Mouse (Mus musculus) neural tube, embryonic 14.5 days (tissue): ENCODE measurements at regions not wholly inside any gene's neighbourhood (a gene's known extent, or its start where the extent isn't known, plus 50 kb on each side); places are given as distances from the start of the nearest gene placed in this dataset.

Experiments used
- ATAC-seq: fragments of 200-750 bp; cut with Nextera tagmentation; 2 replicates; pipeline ENCODE4 v1.8.0; 2017; ENCODE audit warnings: low read depth, mild to moderate bottlenecking, moderate TSS enrichment, moderate library complexity
- H3K27ac ChIP-seq: fragments of 300-500 bp; sonication (generic); 2 replicates; pipeline ENCODE4 v1.5.1; 2014; ENCODE audit warnings: low read depth, mild to moderate bottlenecking, control low read depth, low read length, moderate library complexity, mixed read lengths
- H3K27me3 ChIP-seq: fragments of 300-500 bp; sonication (generic); 2 replicates; pipeline ENCODE4 v1.6.1; 2014; ENCODE audit warnings: low read length; ENCODE audit not compliant: control insufficient read depth, insufficient read depth
- H3K36me3 ChIP-seq: fragments of 300-500 bp; sonication (generic); 2 replicates; pipeline ENCODE4 v1.6.1; 2014; ENCODE audit warnings: low read length, mixed read lengths; ENCODE audit not compliant: control insufficient read depth, insufficient read depth
- H3K4me1 ChIP-seq: fragments of 300-500 bp; sonication (generic); 2 replicates; pipeline ENCODE4 v1.6.1; 2014; ENCODE audit warnings: low read length; ENCODE audit not compliant: control insufficient read depth, insufficient read depth
- H3K4me2 ChIP-seq: fragments of 300-500 bp; sonication (generic); 2 replicates; pipeline ENCODE4 v1.6.1; 2014; ENCODE audit warnings: mild to moderate bottlenecking, low read depth, low read length, control low read depth
- H3K4me3 ChIP-seq: fragments of 300-500 bp; sonication (generic); 2 replicates; pipeline ENCODE4 v1.5.1; 2014; ENCODE audit warnings: low read depth, low read length, control low read depth, mixed read lengths
- H3K9ac ChIP-seq: fragments of 300-500 bp; sonication (generic); replicated peaks from 2 replicates; pipeline ENCODE4 v1.6.1; 2014; ENCODE audit warnings: low read depth, mild to moderate bottlenecking, control low read depth, low read length, mixed read lengths
- H3K9me3 ChIP-seq: fragments of 300-500 bp; sonication (generic); 2 replicates; pipeline ENCODE4 v1.6.1; 2016; ENCODE audit warnings: low read length; ENCODE audit not compliant: control insufficient read depth
- WGBS: fragments of 180-500 bp; shearing (Covaris S2); extraction: QIAGEN DNeasy Blood & Tissue Kit; methylation state at CpG from one replicate; pipeline ENCODE4 v1.1.7; 2014; 5-methylcytosine and 5-hydroxymethylcytosine counted together

DNA sequence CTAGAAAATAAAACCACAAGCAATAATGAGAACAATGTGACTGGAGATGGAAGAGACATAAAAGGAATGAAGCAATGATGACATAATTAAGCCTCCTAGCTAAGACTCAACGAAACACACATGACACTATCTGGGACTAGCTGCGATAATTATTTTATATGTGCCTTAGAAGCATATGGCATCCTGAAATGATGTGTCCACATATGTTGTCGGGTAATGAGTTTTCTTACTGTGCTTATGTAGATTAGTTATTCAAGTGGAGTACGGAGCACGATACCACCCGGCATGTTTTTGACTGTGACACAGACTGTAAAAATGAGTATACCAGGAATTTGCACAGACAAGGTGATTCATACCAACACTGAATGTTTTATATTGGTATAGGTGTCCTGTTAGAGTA lies 781.7 kb upstream of the Cdh12 start:
- Histone ChIP-seq H3K9me3 (no peaks in the 10 kb centered on the region), H3K4me1 (no peaks in the 10 kb centered on the region), H3K4me3 (no peak overlapping the region), H3K36me3 (no peaks in the 10 kb centered on the region), H3K27ac (no peak overlapping the region), H3K9ac (no peak overlapping the region), H3K27me3 (no peaks in the 10 kb centered on the region), H3K4me2 (no peak overlapping the region)
- ATAC-seq: peak; percentile 84
- 54% methylated on average over 6 of the region's 6 CpGs for WGBS

DNA sequence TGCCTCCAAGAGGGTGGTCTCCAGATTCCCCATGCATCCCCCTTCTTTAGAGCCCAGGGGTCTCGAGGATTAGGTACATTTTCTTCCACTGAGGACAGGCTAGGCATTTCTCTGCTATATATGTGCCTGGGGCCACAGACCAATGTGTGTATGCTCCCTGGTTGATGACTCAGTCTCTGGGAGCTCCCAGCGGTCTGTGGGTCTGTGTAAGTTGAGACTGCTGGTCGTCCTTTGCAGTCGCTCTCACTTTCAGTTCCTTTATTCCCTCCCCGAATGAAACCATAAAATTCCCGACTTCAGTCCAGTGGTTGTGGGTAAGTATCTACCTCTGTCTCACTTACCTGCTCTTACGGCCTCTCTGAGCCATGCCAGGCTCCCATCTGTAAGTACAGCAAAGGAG lies 773.5 kb upstream of the Cdh12 start:
- Histone ChIP-seq H3K4me3 (no peak overlapping the region), H3K4me2 (no peak overlapping the region), H3K27me3 (no peaks in the 10 kb centered on the region), H3K9me3 (no peaks in the 10 kb centered on the region), H3K27ac (no peak overlapping the region), H3K9ac (no peak overlapping the region), H3K36me3 (no peaks in the 10 kb centered on the region), H3K4me1 (no peaks in the 10 kb centered on the region)
- ATAC-seq: no peak
- WGBS: 76% methylated on average over 7 of the region's 7 CpGs

DNA sequence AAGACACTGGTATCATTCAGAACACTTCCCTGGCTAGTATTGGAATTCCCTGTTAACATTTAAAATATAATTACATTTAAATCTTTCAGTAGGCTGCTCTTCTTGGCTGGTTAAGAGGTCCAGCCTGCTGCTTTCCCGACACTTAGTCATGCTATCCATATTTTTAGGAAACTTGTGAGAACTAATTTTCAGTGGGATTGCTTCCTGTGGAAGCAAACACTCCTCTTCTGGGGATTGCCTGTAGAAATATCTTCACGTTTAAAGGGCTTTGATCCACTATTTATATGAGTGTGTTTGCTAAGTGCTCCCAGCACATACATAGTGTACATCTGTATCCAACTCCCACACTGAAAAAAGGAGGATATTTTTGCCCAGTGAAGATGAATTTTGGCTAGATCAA lies 761.8 kb upstream of the Cdh12 start:
- 83% methylated on average over 2 of the region's 2 CpGs for WGBS

DNA sequence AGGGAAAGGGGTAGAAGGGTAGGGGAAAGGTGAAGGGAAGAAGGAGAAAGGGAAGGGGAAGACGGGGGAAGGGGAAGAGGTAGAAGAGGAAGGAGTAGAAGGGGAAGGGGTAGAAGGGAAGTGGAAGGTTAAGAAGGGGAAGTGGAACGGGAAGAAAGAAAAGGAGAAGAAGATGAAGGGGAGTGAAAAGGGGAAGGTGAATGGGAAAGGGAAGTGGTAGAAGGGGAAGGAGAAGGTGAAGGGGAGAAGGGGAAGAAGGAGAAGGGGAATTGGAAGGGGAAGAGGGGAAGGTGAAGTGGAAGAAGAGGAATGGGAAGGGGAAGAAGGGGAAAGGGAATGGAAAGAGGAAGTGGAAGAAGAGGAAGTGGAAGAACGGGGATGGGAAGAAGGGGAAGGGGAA lies 737.3 kb upstream of the Cdh12 start:
- no peak overlapping the region for H3K9ac ChIP-seq
- no peaks in the 10 kb centered on the region for H3K36me3 ChIP-seq
- H3K4me3 ChIP-seq: no peak overlapping the region
- H3K4me1 ChIP-seq: no peaks in the 10 kb centered on the region
- H3K9me3 ChIP-seq: no peaks in the 10 kb centered on the region
- no peak overlapping the region for H3K27ac ChIP-seq
- H3K27me3 ChIP-seq: no peaks in the 10 kb centered on the region
- 88% methylated on average over 3 of the region's 3 CpGs for WGBS
- no peak overlapping the region for H3K4me2 ChIP-seq
- no peak for ATAC-seq

More for the DNA sequence above, 761.8 kb upstream of the Cdh12 start:
- H3K27me3 ChIP-seq: no peaks in the 10 kb centered on the region
- H3K9ac ChIP-seq: no peak overlapping the region
- H3K9me3 ChIP-seq: no peaks in the 10 kb centered on the region
- no peak overlapping the region for H3K4me3 ChIP-seq
- ATAC-seq: no peak
- no peaks in the 10 kb centered on the region for H3K36me3 ChIP-seq
- H3K27ac ChIP-seq: no peak overlapping the region
- H3K4me1 ChIP-seq: no peaks in the 10 kb centered on the region
- no peak overlapping the region for H3K4me2 ChIP-seq
